Mouse (Mus musculus) megakaryocyte, embryonic 14.5 days (primary cell): Measurements from ENCODE around the gene Cfi.

Experiments used
- FLI1 ChIP-seq: IDR thresholded peaks from 2 replicates; pipeline ENCODE4 v1.6.1; 2012; ENCODE audit warnings: low read length, inconsistent platforms, mixed read lengths
- GATA1 ChIP-seq: IDR thresholded peaks from 3 replicates; pipeline ENCODE4 v1.6.1; 2012; ENCODE audit warnings: mixed read lengths, low read length, inconsistent platforms, borderline replicate concordance

DNA sequence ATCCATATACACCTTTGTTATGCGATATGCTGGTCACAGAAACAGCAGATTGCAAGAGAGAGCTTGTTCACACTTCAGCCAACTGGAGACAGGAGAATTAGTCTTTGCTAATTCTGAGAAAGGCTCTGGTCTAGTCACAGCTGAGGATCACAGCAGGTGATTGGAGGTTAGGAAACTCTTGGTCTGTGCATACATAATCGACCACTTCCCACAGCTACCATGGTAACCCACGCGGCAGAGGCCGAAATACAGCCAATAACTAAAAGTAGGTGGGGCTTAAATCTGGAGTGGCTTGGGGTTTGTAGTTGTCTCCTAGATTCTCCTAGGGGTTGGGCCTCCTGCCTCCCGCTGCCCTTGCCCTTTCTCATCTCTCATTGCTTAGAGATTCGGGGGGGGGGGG, 2.3 kb downstream of the Cfi start:
- TF ChIP-seq GATA1 (no peak), FLI1 (no peak)
